Mouse (Mus musculus) brain, embryonic 14.5 days (tissue): ENCODE data around the gene Acoxl. TPM values are rescaled to one million over a fixed set of nuclear protein-coding genes. Genes with fewer than 3 reads are reported as not detected.

Experiments used
- DNase-seq: peaks from one replicate; pipeline ENCODE4 v3.0.0-alpha.2; 2011; ENCODE audit warnings: low read depth
- CTCF ChIP-seq: fragments of 200-500 bp; IDR thresholded peaks from 2 replicates; pipeline ENCODE4 v1.5.1; 2012; ENCODE audit warnings: inconsistent platforms, mild to moderate bottlenecking, moderate library complexity, borderline replicate concordance; ENCODE audit not compliant: insufficient read depth, insufficient read length; ENCODE audit errors: extremely low read depth
- POLR2A ChIP-seq: fragments of 200-500 bp; IDR thresholded peaks from 2 replicates; pipeline ENCODE4 v1.6.1; 2012; ENCODE audit warnings: mild to moderate bottlenecking, inconsistent platforms, borderline replicate concordance; ENCODE audit not compliant: poor library complexity, insufficient read depth, insufficient read length, severe bottlenecking; ENCODE audit errors: extremely low read depth
- polyA plus RNA-seq: library from polyadenylated mRNA; depleted of rRNA; stranded (reverse); fragments of >200 nt; gene quantifications from 2 replicates; pipeline ENCODE4 v1.2.3, GENCODE M21; 2012

Acoxl gene
- polyA plus RNA-seq, 1 experiment, result 0.04 TPM

GRCm38 (mm10) chr2:127907679-127908042 is 69.0 kb downstream of the Acoxl start:
- DNase-seq, result no peak
- TF ChIP-seq CTCF (no peak), POLR2A (no peak)

- DNase-seq, result no peak
- TF ChIP-seq POLR2A, result no peak
- no peak for TF ChIP-seq CTCF
Measured at GRCm38 (mm10) chr2:127908881-127909280, 70.2 kb downstream of the Acoxl start.

GRCm38 (mm10) chr2:127909790-127910189 is 71.1 kb downstream of the Acoxl start:
- TF ChIP-seq POLR2A (no peak), CTCF (no peak)
- DNase-seq, result no peak

GRCm38 (mm10) chr2:127911579-127911978 is 72.9 kb downstream of the Acoxl start:
- no peak for TF ChIP-seq CTCF
- no peak for TF ChIP-seq POLR2A
- DNase-seq, result no peak

- TF ChIP-seq CTCF (no peak), POLR2A (no peak)
- DNase-seq, result no peak
Measured at GRCm38 (mm10) chr2:127914047-127914446, 75.4 kb downstream of the Acoxl start.

- no peak for DNase-seq
- TF ChIP-seq CTCF, result no peak
- no peak for TF ChIP-seq POLR2A
Measured at GRCm38 (mm10) chr2:127916804-127917410, 78.2 kb downstream of the Acoxl start.

- no peak for DNase-seq
- TF ChIP-seq CTCF (no peak), POLR2A (no peak)
Measured at GRCm38 (mm10) chr2:127919740-127920139, 81.1 kb downstream of the Acoxl start.

GRCm38 (mm10) chr2:127922036-127922901 is 83.6 kb downstream of the Acoxl start:
- DNase-seq, result no peak
- TF ChIP-seq CTCF (no peak), POLR2A (no peak)

GRCm38 (mm10) chr2:127923077-127923680 is 84.5 kb downstream of the Acoxl start:
- no peak for DNase-seq
- TF ChIP-seq POLR2A, result no peak
- no peak for TF ChIP-seq CTCF

GRCm38 (mm10) chr2:127926679-127927324 is 88.1 kb downstream of the Acoxl start:
- TF ChIP-seq CTCF, result no peak
- TF ChIP-seq POLR2A, result no peak
- no peak for DNase-seq
